Mouse (Mus musculus) hindbrain, embryonic 12.5 days (tissue): Measurements from ENCODE around the gene Dusp5. TPM values are rescaled to one million over a fixed set of nuclear protein-coding genes. Genes with fewer than 3 reads are reported as not detected.

Source experiments
- ATAC-seq: fragments of 200-750 bp; cut with Nextera tagmentation; 2 replicates; pipeline ENCODE4 v1.8.0; 2017; ENCODE audit warnings: moderate TSS enrichment; ENCODE audit not compliant: low FRiP score
- H3K27ac ChIP-seq: fragments of 300-500 bp; sonication (generic); 2 replicates; pipeline ENCODE4 v1.5.1; 2016; ENCODE audit warnings: mild to moderate bottlenecking
- H3K27me3 ChIP-seq: fragments of 300-500 bp; sonication (generic); 2 replicates; pipeline ENCODE4 v1.6.1; 2016; ENCODE audit warnings: mild to moderate bottlenecking
- H3K36me3 ChIP-seq: fragments of 300-500 bp; sonication (generic); 2 replicates; pipeline ENCODE4 v1.6.1; 2016; ENCODE audit warnings: mild to moderate bottlenecking
- H3K4me1 ChIP-seq: fragments of 300-500 bp; sonication (generic); 2 replicates; pipeline ENCODE4 v1.6.1; 2016
- H3K4me2 ChIP-seq: fragments of 300-500 bp; sonication (generic); replicated peaks from 2 replicates; pipeline ENCODE4 v1.6.1; 2016; ENCODE audit warnings: mild to moderate bottlenecking
- H3K4me3 ChIP-seq: fragments of 300-500 bp; sonication (generic); 2 replicates; pipeline ENCODE4 v1.5.1; 2016; ENCODE audit warnings: mild to moderate bottlenecking
- H3K9ac ChIP-seq: fragments of 300-500 bp; sonication (generic); 2 replicates; pipeline ENCODE4 v1.6.1; 2016; ENCODE audit warnings: mild to moderate bottlenecking, moderate library complexity
- H3K9me3 ChIP-seq: fragments of 300-500 bp; sonication (generic); replicated peaks from 2 replicates; pipeline ENCODE4 v1.6.1; 2016; ENCODE audit warnings: mild to moderate bottlenecking
- WGBS: fragments of 180-500 bp; shearing (Covaris S2); methylation state at CpG from one replicate; pipeline ENCODE4 v1.1.7; 2016; 5-methylcytosine and 5-hydroxymethylcytosine counted together
- polyA plus RNA-seq: library from polyadenylated mRNA; unstranded; fragments of >200 nt; fragmentation: Nextera tagmentation; extraction: Ambion mirVana; gene quantifications from 2 replicates; pipeline ENCODE4 v1.2.1, GENCODE M21; 2016

Dusp5 gene
- polyA plus RNA-seq, 1 experiment from 2014 or later, result 2.4 TPM

DNA sequence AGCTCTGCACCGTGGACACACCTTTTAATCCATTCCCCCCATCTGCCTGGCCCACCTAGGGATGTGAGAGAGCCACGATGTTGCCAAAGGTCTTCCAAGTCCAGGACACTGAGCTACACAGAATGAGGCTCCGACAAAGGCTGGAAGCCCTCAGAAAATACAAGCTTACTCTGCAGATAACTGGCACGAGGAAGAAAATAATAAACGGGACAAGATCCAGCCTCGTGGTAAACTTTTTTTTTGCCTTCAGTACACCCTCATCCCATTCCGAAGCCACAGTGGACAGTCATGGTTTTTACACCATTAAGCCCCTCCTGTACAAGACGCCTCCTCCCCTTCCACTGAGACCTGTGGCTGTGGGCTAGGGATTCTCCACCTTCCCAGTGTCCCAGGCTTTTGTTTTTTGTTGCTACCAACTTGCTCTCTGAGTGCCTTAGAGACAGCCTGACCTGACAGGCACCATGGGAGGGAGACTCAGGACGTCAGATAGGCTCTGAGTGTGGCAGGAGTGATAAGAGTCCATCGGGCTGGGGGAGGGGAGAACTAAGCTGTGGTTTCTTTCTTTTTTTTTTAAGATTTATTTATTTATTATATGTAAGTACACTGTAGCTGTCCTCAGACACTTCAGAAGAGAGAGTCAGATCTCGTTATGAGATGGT, 7.6 kb upstream of the Dusp5 start:
- H3K36me3 ChIP-seq, result no peaks in the 10 kb centered on the region
- no peak overlapping the region for H3K9ac ChIP-seq
- no peak overlapping the region for H3K4me2 ChIP-seq
- H3K4me1 ChIP-seq, result peaks cover 6% of the 10 kb centered on the region
- H3K27me3 ChIP-seq, result peaks cover 3% of the 10 kb centered on the region; the same call in 1 of the 2 replicates
- 55% methylated on average over 11 of the region's 11 CpGs for WGBS
- H3K4me3 ChIP-seq, result no peak overlapping the region
- no peak overlapping the region for H3K27ac ChIP-seq
- ATAC-seq, result no peak
- H3K9me3 ChIP-seq, result no peaks in the 10 kb centered on the region

DNA sequence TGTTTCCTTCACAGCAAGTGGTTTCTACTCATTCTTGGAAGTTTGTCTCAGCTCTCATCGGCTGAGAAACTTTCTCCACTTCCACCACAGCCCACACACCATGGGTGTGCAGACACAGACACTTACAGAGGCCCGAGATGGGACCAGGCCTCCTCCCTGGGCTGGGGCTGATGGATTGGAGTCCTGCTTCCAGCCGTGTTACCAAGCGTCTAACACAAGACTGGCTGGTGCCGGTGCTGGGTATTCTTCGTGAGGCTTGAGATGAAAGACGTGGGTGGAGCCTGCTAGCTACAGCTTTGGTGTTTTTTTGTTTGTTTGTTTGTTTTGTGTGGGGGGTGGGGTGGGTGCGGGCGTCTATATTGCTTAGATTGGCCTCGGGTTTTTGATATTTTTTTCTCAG, 1.4 kb upstream of the Dusp5 start:
- H3K4me3 ChIP-seq, result no peak overlapping the region
- ATAC-seq, result no peak
- WGBS, result 15% methylated on average over 10 of the region's 10 CpGs
- no peak overlapping the region for H3K9ac ChIP-seq
- peaks cover 44% of the 10 kb centered on the region for H3K27me3 ChIP-seq
- H3K9me3 ChIP-seq, result no peaks in the 10 kb centered on the region
- H3K4me1 ChIP-seq, result peaks cover 18% of the 10 kb centered on the region
- no peaks in the 10 kb centered on the region for H3K36me3 ChIP-seq
- no peak overlapping the region for H3K27ac ChIP-seq
- H3K4me2 ChIP-seq, result no peak overlapping the region

GRCm38 (mm10) chr19:53528131-53528621, 733 bp upstream of the Dusp5 start:
- H3K9ac ChIP-seq, result peak overlapping the region; percentile 73
- peaks cover 18% of the 10 kb centered on the region for H3K4me1 ChIP-seq
- H3K4me2 ChIP-seq, result peak overlapping the region; percentile 93
- no peak overlapping the region for H3K27ac ChIP-seq
- H3K9me3 ChIP-seq, result no peaks in the 10 kb centered on the region
- WGBS, result 2% methylated on average over 13 of the region's 13 CpGs
- H3K27me3 ChIP-seq, result peaks cover 47% of the 10 kb centered on the region
- no peaks in the 10 kb centered on the region for H3K36me3 ChIP-seq
- peak; percentile 55 for ATAC-seq
- peak overlapping the region; percentile 67 for H3K4me3 ChIP-seq

GRCm38 (mm10) chr19:53529455-53529704, 471 bp downstream of the Dusp5 start:
- H3K27ac ChIP-seq, result no peak overlapping the region
- peak overlapping the region; percentile 93 for H3K4me2 ChIP-seq
- H3K27me3 ChIP-seq, result peaks cover 52% of the 10 kb centered on the region
- WGBS, result 0% methylated on average over 35 of the region's 36 CpGs
- H3K9me3 ChIP-seq, result no peaks in the 10 kb centered on the region
- peaks cover 18% of the 10 kb centered on the region for H3K4me1 ChIP-seq
- no peaks in the 10 kb centered on the region for H3K36me3 ChIP-seq
- H3K4me3 ChIP-seq, result peak overlapping the region; percentile 67
- ATAC-seq, result no peak; the same call in 1 of the 2 replicates
- H3K9ac ChIP-seq, result peak overlapping the region; percentile 73

DNA sequence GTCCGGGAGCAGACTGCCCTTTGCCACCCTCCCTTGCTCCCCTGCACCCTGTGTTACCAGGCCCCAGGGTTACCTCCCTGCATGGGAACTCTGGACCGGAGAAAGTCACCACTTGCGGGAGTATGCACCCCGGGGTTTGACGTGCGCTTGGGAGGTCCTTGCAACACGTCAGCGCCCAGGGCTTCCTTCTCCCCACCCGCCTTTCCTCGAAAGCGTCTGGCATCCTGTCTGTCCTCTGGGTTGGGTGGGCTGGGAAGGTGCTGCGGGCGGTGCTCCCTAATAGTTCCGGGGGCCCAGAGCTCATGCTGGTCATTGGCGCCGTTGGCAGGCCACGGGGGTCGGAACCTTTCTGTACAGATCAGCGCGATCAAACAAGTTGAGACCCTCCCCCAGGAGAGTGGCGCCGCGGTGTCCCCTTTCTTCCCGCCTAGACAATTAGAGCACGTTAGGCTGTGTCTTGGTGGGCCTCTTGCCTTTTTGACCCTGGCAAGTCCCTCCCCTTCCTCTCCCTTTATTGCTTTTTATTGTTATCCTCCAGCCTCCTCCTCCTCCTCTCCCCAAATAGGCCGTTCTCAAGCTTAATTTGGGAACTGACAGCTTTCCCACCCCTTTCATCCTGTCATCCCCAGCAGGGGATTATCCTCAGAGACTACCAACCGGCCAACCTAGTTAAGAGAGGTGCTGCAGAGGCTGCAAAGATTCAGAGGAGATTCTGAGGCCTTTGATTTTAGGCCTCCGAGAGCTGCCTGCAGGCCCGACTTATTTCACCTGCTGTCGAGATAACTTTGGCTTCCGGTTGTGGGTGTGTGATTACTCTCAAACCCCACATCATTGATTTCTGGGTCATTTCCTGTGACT, 1.0 kb downstream of the Dusp5 start:
- peak; percentile 39 for ATAC-seq
- Histone ChIP-seq H3K4me1 (peaks cover 18% of the 10 kb centered on the region), H3K27ac (no peak overlapping the region), H3K27me3 (peaks cover 52% of the 10 kb centered on the region), H3K36me3 (no peaks in the 10 kb centered on the region), H3K9ac (peak overlapping the region; percentile 73), H3K4me2 (peak overlapping the region; percentile 93), H3K4me3 (peak overlapping the region; percentile 67), H3K9me3 (no peaks in the 10 kb centered on the region)
- whole genome bisulfite sequencing, result 1% methylated on average over 31 of the region's 31 CpGs

GRCm38 (mm10) chr19:53531416-53531815, 2.5 kb downstream of the Dusp5 start:
- Histone ChIP-seq H3K4me3 (no peak overlapping the region), H3K4me1 (peaks cover 18% of the 10 kb centered on the region), H3K9ac (no peak overlapping the region), H3K9me3 (no peaks in the 10 kb centered on the region), H3K36me3 (no peaks in the 10 kb centered on the region), H3K4me2 (no peak overlapping the region), H3K27ac (no peak overlapping the region), H3K27me3 (peaks cover 52% of the 10 kb centered on the region)
- no peak for ATAC-seq
- WGBS, result 51% methylated on average over 10 of the region's 10 CpGs

DNA sequence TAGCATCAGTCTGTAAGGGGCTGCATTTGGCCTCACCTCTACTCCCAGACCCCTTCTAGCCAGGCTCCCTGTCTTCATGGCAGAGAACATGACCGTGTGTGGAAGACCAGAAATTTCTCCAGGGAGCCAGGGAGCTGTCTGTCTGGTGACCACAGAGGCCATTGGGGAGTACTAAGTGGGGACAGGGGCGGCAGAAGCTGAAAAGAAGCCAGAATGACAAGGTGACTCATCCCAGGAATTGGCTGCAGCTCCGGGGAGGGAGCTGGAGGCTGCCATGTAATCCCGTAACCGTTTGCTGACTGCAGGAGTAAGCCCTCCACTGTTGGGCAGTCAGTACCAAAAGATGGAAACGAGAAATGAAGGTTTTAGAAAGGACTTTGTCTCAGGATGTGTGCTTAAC, 3.1 kb downstream of the Dusp5 start:
- no peak overlapping the region for H3K9ac ChIP-seq
- H3K36me3 ChIP-seq, result no peaks in the 10 kb centered on the region
- H3K4me1 ChIP-seq, result peaks cover 18% of the 10 kb centered on the region
- no peak overlapping the region for H3K4me2 ChIP-seq
- no peak overlapping the region for H3K27ac ChIP-seq
- H3K27me3 ChIP-seq, result peaks cover 46% of the 10 kb centered on the region
- WGBS, result 59% methylated on average over 6 of the region's 6 CpGs
- ATAC-seq, result no peak
- H3K9me3 ChIP-seq, result no peaks in the 10 kb centered on the region
- H3K4me3 ChIP-seq, result no peak overlapping the region

GRCm38 (mm10) chr19:53532676-53533075, 3.8 kb downstream of the Dusp5 start:
- WGBS, result 64% methylated on average over 6 of the region's 6 CpGs
- H3K9me3 ChIP-seq, result no peaks in the 10 kb centered on the region
- no peak overlapping the region for H3K4me2 ChIP-seq

DNA sequence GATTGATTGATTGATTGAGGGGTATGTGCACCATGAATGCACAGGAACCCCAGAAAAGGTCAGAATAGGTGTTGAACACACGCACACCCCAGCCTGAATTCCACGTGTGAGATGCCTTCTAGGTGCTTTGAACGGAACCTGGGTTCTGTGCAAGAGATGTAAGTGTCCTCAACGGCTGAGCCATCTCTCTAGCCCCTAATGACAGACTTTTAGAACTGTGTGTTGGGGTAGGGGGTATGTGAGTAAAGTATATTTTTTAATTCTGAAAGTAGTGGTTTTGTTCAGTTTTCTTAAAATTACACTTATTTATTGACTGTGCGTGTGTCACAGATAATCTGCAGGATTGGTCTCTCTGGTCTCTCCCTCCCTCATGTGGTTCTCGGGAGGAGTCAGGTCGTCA, 4.3 kb downstream of the Dusp5 start:
- 81% methylated on average over 7 of the region's 7 CpGs for WGBS
- no peak overlapping the region for H3K9ac ChIP-seq
- H3K9me3 ChIP-seq, result no peaks in the 10 kb centered on the region
- H3K27ac ChIP-seq, result no peak overlapping the region
- H3K4me3 ChIP-seq, result no peak overlapping the region
- no peak for ATAC-seq
- peaks cover 41% of the 10 kb centered on the region for H3K27me3 ChIP-seq
- H3K4me1 ChIP-seq, result peaks cover 15% of the 10 kb centered on the region
- H3K4me2 ChIP-seq, result no peak overlapping the region
- no peaks in the 10 kb centered on the region for H3K36me3 ChIP-seq

More at GRCm38 (mm10) chr19:53532676-53533075, 3.8 kb downstream of the Dusp5 start:
- H3K36me3 ChIP-seq, result no peaks in the 10 kb centered on the region
- no peak overlapping the region for H3K27ac ChIP-seq
- peaks cover 18% of the 10 kb centered on the region for H3K4me1 ChIP-seq
- H3K4me3 ChIP-seq, result no peak overlapping the region
- H3K9ac ChIP-seq, result no peak overlapping the region
- ATAC-seq, result no peak
- peaks cover 41% of the 10 kb centered on the region for H3K27me3 ChIP-seq

- Histone ChIP-seq H3K36me3 (no peaks in the 10 kb centered on the region), H3K9me3 (no peaks in the 10 kb centered on the region), H3K9ac (no peak overlapping the region), H3K4me1 (peaks cover 14% of the 10 kb centered on the region), H3K4me3 (no peak overlapping the region), H3K27me3 (peaks cover 41% of the 10 kb centered on the region), H3K27ac (no peak overlapping the region), H3K4me2 (no peak overlapping the region)
- 91% methylated on average over 15 of the region's 15 CpGs for WGBS
- no peak for ATAC-seq
Observed at GRCm38 (mm10) chr19:53533810-53534601, 5.1 kb downstream of the Dusp5 start.

GRCm38 (mm10) chr19:53534757-53535410, 6.0 kb downstream of the Dusp5 start:
- no peaks in the 10 kb centered on the region for H3K36me3 ChIP-seq
- 43% methylated on average over 7 of the region's 7 CpGs for WGBS
- peaks cover 7% of the 10 kb centered on the region for H3K4me1 ChIP-seq
- ATAC-seq, result peak; percentile 32; the same call in 1 of the 2 replicates
- no peak overlapping the region for H3K4me2 ChIP-seq
- no peak overlapping the region for H3K27ac ChIP-seq
- no peak overlapping the region for H3K4me3 ChIP-seq
- H3K9ac ChIP-seq, result no peak overlapping the region
- H3K9me3 ChIP-seq, result no peaks in the 10 kb centered on the region
- H3K27me3 ChIP-seq, result peaks cover 34% of the 10 kb centered on the region

GRCm38 (mm10) chr19:53535421-53535820, 6.5 kb downstream of the Dusp5 start:
- Histone ChIP-seq H3K9me3 (no peaks in the 10 kb centered on the region), H3K4me2 (no peak overlapping the region), H3K4me3 (no peak overlapping the region), H3K27ac (no peak overlapping the region), H3K9ac (no peak overlapping the region), H3K4me1 (peaks cover 3% of the 10 kb centered on the region; the same call in 1 of the 2 replicates), H3K27me3 (peaks cover 29% of the 10 kb centered on the region), H3K36me3 (no peaks in the 10 kb centered on the region)
- no peak for ATAC-seq
- WGBS, result 78% methylated on average over 6 of the region's 6 CpGs
